In the genomic region with DNA sequence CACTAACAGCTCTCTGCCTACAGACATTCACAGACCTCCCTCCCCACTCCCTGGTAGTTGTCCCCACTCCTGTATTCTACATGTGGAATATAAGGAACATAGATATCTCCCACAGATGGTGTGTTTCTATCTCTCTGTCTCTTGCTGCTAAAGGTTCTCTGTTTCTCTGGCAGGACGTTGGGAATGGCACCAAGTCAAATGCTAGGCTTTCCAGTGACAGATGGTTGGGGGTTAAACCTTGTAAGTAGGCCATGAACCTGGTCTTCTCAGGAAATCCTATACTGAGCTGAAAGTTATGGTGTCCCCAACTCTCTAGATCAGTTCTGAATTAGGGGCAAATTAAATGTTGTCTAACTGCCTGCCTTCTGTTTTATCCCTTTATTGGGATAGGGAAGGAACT, we compare ENCODE assay signal across 21 mouse cellular contexts.
"Had no signal": no experiment of that assay in that cellular context is flagged by ENCODE, and none has a peak within 500 bp of the region (broad histone marks: within the 10 kb centered on the region; RNA-seq: fewer than 3 reads in every experiment).

No protein-coding gene starts in this region.

- H3K9me3 ChIP-seq: kidney, embryonic 15.5 days; limb, embryonic 12.5 days; limb, embryonic 15.5 days; midbrain, embryonic 12.5 days; midbrain, embryonic 15.5 days; neural tube, embryonic 12.5 days; neural tube, embryonic 15.5 days; stomach, embryonic 15.5 days had no signal

- H3K36me3 ChIP-seq: kidney, embryonic 15.5 days; limb, embryonic 12.5 days; limb, embryonic 15.5 days; midbrain, embryonic 12.5 days; midbrain, embryonic 15.5 days; neural tube, embryonic 12.5 days; neural tube, embryonic 15.5 days; stomach, embryonic 15.5 days had no signal

- ATAC-seq: liver, postnatal 0 days; lung, postnatal 0 days had no signal

- H3K27me3 ChIP-seq: kidney, embryonic 15.5 days; limb, embryonic 12.5 days; limb, embryonic 15.5 days; midbrain, embryonic 12.5 days; midbrain, embryonic 15.5 days; neural tube, embryonic 12.5 days; neural tube, embryonic 15.5 days; stomach, embryonic 15.5 days had no signal

- H3K9ac ChIP-seq: kidney, embryonic 15.5 days; limb, embryonic 12.5 days; limb, embryonic 15.5 days; liver, embryonic 14.5 days; liver, postnatal 0 days; lung, embryonic 14.5 days; midbrain, embryonic 12.5 days; midbrain, embryonic 15.5 days; neural tube, embryonic 12.5 days; neural tube, embryonic 15.5 days; stomach, embryonic 15.5 days had no signal

- DNase-seq: kidney, postnatal 10 days; kidney, postnatal 36 days; left cerebral cortex, postnatal 4 days; liver, postnatal 0 days; lung, embryonic 14.5 days; right cerebral cortex, adult 18-20 months; right cerebral cortex, postnatal 14 days; right cerebral cortex, postnatal 4 days; thymus, postnatal 36 days had no signal

- H3K27ac ChIP-seq: kidney, embryonic 15.5 days; limb, embryonic 12.5 days; limb, embryonic 15.5 days; liver, embryonic 14.5 days; macrophage; midbrain, embryonic 12.5 days; midbrain, embryonic 15.5 days; neural tube, embryonic 12.5 days; neural tube, embryonic 15.5 days; stomach, embryonic 15.5 days had no signal

- H3K4me3 ChIP-seq: kidney, embryonic 15.5 days; limb, embryonic 12.5 days; limb, embryonic 15.5 days; midbrain, embryonic 12.5 days; midbrain, embryonic 15.5 days; neural tube, embryonic 12.5 days; neural tube, embryonic 15.5 days; stomach, embryonic 15.5 days had no signal

- H3K4me2 ChIP-seq: kidney, embryonic 15.5 days; limb, embryonic 12.5 days; limb, embryonic 15.5 days; liver, embryonic 11.5 days; lung, embryonic 14.5 days; midbrain, embryonic 12.5 days; midbrain, embryonic 15.5 days; neural tube, embryonic 12.5 days; neural tube, embryonic 15.5 days; stomach, embryonic 15.5 days had no signal

- H3K4me1 ChIP-seq: kidney, embryonic 15.5 days; limb, embryonic 12.5 days; limb, embryonic 15.5 days; midbrain, embryonic 12.5 days; midbrain, embryonic 15.5 days; neural tube, embryonic 12.5 days; neural tube, embryonic 15.5 days; stomach, embryonic 15.5 days had no signal
